Mouse (Mus musculus) testis, adult 2 months (tissue): ENCODE results near the gene Clp1.
"Not testable (repeated sequence)": the region's sequence is repeated elsewhere in the genome, so short reads cannot be mapped to it uniquely, and the experiment has no call there.

Experiments used
- CTCF ChIP-seq: fragments of 200-500 bp; IDR thresholded peaks from 2 replicates; pipeline ENCODE4 v1.5.1; 2012; ENCODE audit warnings: low read depth, mild to moderate bottlenecking, inconsistent platforms, low read length, moderate library complexity; ENCODE audit not compliant: control insufficient read depth, insufficient read depth, insufficient replicate concordance
- POLR2A ChIP-seq: fragments of 200-500 bp; IDR thresholded peaks from 2 replicates; pipeline ENCODE4 v1.6.1; 2012; ENCODE audit warnings: low read depth, mild to moderate bottlenecking, inconsistent platforms, low read length, moderate library complexity; ENCODE audit not compliant: control insufficient read depth

- not testable (repeated sequence) for TF ChIP-seq CTCF, POLR2A
Measured at GRCm38 (mm10) chr2:84728191-84728590, 1.0 kb upstream of the Clp1 start.
